Mouse (Mus musculus) ES-Bruce4 (cell line): ENCODE measurements around the gene Fbxl17. TPM values are rescaled to one million over a fixed set of nuclear protein-coding genes. Genes with fewer than 3 reads are reported as not detected.

Source experiments
- H3K27ac ChIP-seq: 2 replicates; pipeline ENCODE4 v1.5.1; 2012; ENCODE audit warnings: low read length, inconsistent platforms; ENCODE audit not compliant: insufficient read depth
- H3K27me3 ChIP-seq: 2 replicates; pipeline ENCODE4 v1.6.1; 2012; ENCODE audit warnings: mild to moderate bottlenecking, low read length, inconsistent platforms; ENCODE audit not compliant: control insufficient read depth, poor library complexity, insufficient read depth, severe bottlenecking
- H3K36me3 ChIP-seq: 2 replicates; pipeline ENCODE4 v1.6.1; 2012; ENCODE audit warnings: inconsistent platforms, mild to moderate bottlenecking, low read length, moderate library complexity; ENCODE audit not compliant: control insufficient read depth, poor library complexity, insufficient read depth, severe bottlenecking
- H3K4me1 ChIP-seq: one replicate; pipeline ENCODE4 v1.8.1; 2011; ENCODE audit warnings: low read length; ENCODE audit not compliant: control insufficient read depth, insufficient read depth
- H3K4me3 ChIP-seq: 2 replicates; pipeline ENCODE4 v1.5.1; 2011; ENCODE audit warnings: low read depth, mild to moderate bottlenecking, low read length
- H3K9ac ChIP-seq: 2 replicates; pipeline ENCODE4 v1.6.1; 2012; ENCODE audit warnings: low read depth, mild to moderate bottlenecking, inconsistent platforms; ENCODE audit not compliant: poor library complexity, severe bottlenecking
- H3K9me3 ChIP-seq: replicated peaks from 2 replicates; pipeline ENCODE4 v1.6.1; 2012; ENCODE audit warnings: mild to moderate bottlenecking, low read length, inconsistent platforms; ENCODE audit not compliant: control insufficient read depth, poor library complexity, insufficient read depth, severe bottlenecking
- CTCF ChIP-seq: IDR thresholded peaks from one replicate; pipeline ENCODE4 v1.8.1; 2011; ENCODE audit warnings: low read depth, low read length
- EP300 ChIP-seq: IDR thresholded peaks from 2 replicates; pipeline ENCODE4 v1.6.1; 2011; ENCODE audit warnings: low read depth, low read length; ENCODE audit not compliant: insufficient read depth
- POLR2A ChIP-seq: IDR thresholded peaks from one replicate; pipeline ENCODE4 v1.8.1; 2011; ENCODE audit warnings: low read length; ENCODE audit not compliant: insufficient read depth
- polyA plus RNA-seq: library from polyadenylated mRNA; stranded (reverse); fragments of >200 nt; gene quantifications from 2 replicates; pipeline ENCODE4 v1.2.4, GENCODE M21; 2011; ENCODE audit warnings: low read depth; ENCODE audit not compliant: missing spikeins, insufficient read depth, insufficient read length

Fbxl17 gene
- polyA plus RNA-seq, 1 experiment = 11.7 TPM

DNA sequence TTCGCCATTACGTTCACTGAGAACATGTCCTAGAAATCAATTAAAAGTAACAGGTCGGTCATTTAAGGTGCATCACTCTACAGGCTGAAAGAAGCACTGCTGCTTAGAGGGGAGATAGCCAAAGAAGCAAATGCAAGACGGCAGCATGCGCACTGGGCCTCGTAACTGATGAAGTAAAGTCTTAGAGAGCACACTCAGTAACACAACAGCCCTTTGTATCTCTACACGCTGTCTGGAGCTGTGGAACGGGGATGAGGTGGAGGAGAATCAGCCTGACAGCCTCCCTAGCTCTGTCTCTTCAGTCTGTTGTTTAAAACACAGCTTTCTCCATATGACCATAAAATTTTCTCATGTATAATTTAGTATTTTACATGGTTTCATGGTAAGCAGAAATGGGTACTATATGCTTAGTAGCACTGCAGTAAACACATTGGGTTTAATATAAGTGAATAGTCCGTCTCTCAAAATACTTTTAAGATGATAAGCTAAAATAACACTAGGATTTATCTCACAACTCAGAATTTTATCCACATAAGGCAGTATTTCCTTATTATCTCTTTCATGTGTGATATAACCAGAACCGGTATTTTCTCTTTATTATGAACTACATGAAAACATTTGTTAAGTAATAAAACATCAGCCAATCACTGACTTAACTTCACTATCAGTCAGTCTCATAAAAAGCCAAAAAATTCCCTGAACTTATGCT lies 52.7 kb downstream of the Fbxl17 start:
- Histone ChIP-seq H3K36me3 (no peaks in the 10 kb centered on the region), H3K27me3 (no peaks in the 10 kb centered on the region), H3K27ac (no peak overlapping the region), H3K4me1 (no peaks in the 10 kb centered on the region), H3K9ac (no peak overlapping the region), H3K4me3 (no peak overlapping the region), H3K9me3 (no peaks in the 10 kb centered on the region)
- no peak for TF ChIP-seq CTCF
- no peak for TF ChIP-seq EP300
- no peak for TF ChIP-seq POLR2A

DNA sequence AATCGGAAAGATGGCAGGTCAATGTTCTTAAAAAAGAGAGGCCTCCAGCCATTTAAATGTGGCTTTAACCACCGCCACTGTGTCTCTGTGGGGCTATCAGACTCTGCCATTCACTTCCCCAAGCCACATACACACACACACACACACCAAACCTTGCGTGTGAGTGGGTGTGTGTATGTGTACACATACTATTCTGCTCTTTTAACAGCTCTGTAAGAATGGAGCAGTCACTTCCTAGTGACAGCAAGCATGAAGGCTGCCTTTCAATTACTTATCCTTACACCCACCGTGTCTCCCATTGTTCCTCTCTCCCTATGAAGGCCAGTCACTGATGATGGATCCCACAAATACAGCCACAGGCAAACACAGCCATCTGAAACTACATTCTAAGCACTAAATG lies 54.6 kb downstream of the Fbxl17 start:
- TF ChIP-seq EP300 = no peak
- TF ChIP-seq CTCF = no peak
- no peak for TF ChIP-seq POLR2A
- Histone ChIP-seq H3K9ac (no peak overlapping the region), H3K4me3 (no peak overlapping the region), H3K4me1 (no peaks in the 10 kb centered on the region), H3K36me3 (no peaks in the 10 kb centered on the region), H3K27me3 (no peaks in the 10 kb centered on the region), H3K9me3 (no peaks in the 10 kb centered on the region), H3K27ac (no peak overlapping the region)

DNA sequence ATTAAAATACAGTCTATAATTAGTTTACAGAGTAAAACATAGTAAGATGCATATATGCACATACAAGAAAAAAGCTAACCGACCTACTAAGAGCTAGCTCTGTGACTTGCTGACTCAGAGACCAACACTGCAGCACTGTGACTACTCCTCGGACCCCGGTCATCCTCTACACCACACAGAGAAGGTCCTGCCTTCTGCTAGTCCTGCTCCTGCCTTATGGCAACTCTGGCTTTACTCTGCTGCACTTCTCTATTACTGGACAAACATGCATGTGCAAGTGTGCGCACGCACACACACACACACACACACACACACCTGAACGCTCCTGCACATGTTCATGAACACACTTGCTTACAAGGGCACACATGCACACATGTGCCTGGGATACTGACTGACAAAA lies 62.4 kb downstream of the Fbxl17 start:
- no peaks in the 10 kb centered on the region for H3K9me3 ChIP-seq
- H3K36me3 ChIP-seq = no peaks in the 10 kb centered on the region
- H3K9ac ChIP-seq = no peak overlapping the region
- TF ChIP-seq POLR2A (no peak), CTCF (no peak), EP300 (no peak)
- no peak overlapping the region for H3K4me3 ChIP-seq
- no peaks in the 10 kb centered on the region for H3K4me1 ChIP-seq
- no peaks in the 10 kb centered on the region for H3K27me3 ChIP-seq
- H3K27ac ChIP-seq = no peak overlapping the region

DNA sequence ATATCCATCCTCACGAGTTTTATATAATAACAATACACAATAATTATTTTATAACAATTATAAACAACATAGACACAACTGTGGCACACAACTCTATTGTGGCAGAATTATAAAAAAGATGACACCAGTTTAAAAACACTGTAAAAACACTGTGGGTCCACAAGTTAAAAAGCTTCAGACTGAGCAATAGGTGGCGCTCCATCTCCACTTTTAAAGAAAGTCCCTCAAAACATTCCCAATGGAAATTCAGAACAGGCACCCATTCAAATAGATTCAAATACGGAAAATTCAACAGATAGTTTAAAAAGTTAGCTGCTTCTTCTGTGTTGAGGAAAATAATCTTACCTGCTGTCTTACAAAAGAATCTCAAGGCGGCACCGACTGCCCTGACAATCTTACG lies 65.7 kb downstream of the Fbxl17 start:
- Histone ChIP-seq H3K4me1 (no peaks in the 10 kb centered on the region), H3K27ac (no peak overlapping the region), H3K36me3 (no peaks in the 10 kb centered on the region), H3K27me3 (no peaks in the 10 kb centered on the region), H3K9me3 (no peaks in the 10 kb centered on the region), H3K4me3 (no peak overlapping the region), H3K9ac (no peak overlapping the region)
- no peak for TF ChIP-seq EP300
- TF ChIP-seq CTCF = no peak
- TF ChIP-seq POLR2A = no peak

DNA sequence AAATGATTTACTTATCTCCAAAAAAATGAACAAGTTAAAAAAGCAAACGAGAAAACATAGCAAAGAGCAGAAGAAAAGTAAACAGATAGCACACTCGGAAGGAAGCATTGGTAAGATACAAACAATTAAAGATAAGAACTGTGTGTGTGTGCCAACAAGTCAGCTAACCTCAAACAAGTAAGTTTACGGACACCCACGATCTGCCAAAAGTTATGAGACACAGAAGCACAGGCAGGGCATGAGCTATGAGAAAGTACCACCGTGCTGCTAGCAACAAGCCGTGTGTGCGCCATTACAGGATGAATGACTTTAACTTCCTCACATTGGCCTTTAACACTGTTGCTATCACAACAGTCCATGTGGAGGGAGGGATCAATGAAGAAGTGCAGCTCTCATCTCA lies 68.2 kb downstream of the Fbxl17 start:
- TF ChIP-seq EP300 (no peak), CTCF (no peak), POLR2A (no peak)
- H3K27me3 ChIP-seq = no peaks in the 10 kb centered on the region

DNA sequence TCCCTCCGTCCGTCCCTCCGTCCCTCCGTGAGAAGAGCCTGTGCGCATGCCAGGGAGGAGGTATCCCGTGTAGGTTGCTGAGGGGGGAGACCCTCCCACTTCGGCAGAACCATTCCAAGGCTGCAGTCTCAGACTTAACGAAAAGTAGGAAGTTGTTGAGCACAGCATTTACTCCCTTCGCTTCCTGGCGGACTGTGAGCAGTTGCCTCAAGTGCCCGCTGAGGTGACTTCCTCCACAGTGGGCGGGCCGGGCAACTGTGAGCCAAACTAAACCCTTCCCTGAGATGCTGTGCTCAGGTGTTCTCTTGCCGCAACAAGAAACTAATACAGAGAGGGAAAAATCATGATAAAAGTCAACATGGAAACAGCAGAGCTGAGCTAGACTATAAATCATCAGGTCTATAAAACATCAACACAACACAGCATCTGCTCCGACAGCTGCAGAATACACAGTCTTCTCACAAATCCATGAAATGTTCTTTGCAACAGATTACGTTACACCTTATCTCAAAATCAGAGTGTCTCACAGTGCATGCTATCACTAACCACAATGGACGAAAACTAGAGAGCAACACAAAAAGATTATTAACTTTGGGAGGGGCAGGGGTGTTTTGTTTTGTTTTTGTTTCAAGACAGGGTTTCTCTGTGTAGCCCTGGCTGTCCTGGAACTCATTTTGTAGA lies 69.3 kb downstream of the Fbxl17 start:
- Histone ChIP-seq H3K9me3 (no peaks in the 10 kb centered on the region), H3K36me3 (no peaks in the 10 kb centered on the region), H3K4me3 (peak overlapping the region; percentile 43; the same call in 1 of the 2 replicates), H3K27me3 (no peaks in the 10 kb centered on the region), H3K27ac (no peak overlapping the region), H3K9ac (no peak overlapping the region), H3K4me1 (no peaks in the 10 kb centered on the region)
- TF ChIP-seq EP300 (no peak), CTCF (no peak), POLR2A (no peak)

More for the DNA sequence above, 68.2 kb downstream of the Fbxl17 start:
- H3K36me3 ChIP-seq = no peaks in the 10 kb centered on the region
- no peak overlapping the region for H3K27ac ChIP-seq
- no peak overlapping the region for H3K9ac ChIP-seq
- no peak overlapping the region for H3K4me3 ChIP-seq
- H3K4me1 ChIP-seq = no peaks in the 10 kb centered on the region
- no peaks in the 10 kb centered on the region for H3K9me3 ChIP-seq
